Mouse (Mus musculus): ENCODE measurements around the gene Zbtb24. TPM values are rescaled to one million over a fixed set of nuclear protein-coding genes. Genes with fewer than 3 reads are reported as not detected.

Zbtb24 gene
- polyA plus RNA-seq, 1 experiment from 2014 or later: 21.0 TPM

DNA sequence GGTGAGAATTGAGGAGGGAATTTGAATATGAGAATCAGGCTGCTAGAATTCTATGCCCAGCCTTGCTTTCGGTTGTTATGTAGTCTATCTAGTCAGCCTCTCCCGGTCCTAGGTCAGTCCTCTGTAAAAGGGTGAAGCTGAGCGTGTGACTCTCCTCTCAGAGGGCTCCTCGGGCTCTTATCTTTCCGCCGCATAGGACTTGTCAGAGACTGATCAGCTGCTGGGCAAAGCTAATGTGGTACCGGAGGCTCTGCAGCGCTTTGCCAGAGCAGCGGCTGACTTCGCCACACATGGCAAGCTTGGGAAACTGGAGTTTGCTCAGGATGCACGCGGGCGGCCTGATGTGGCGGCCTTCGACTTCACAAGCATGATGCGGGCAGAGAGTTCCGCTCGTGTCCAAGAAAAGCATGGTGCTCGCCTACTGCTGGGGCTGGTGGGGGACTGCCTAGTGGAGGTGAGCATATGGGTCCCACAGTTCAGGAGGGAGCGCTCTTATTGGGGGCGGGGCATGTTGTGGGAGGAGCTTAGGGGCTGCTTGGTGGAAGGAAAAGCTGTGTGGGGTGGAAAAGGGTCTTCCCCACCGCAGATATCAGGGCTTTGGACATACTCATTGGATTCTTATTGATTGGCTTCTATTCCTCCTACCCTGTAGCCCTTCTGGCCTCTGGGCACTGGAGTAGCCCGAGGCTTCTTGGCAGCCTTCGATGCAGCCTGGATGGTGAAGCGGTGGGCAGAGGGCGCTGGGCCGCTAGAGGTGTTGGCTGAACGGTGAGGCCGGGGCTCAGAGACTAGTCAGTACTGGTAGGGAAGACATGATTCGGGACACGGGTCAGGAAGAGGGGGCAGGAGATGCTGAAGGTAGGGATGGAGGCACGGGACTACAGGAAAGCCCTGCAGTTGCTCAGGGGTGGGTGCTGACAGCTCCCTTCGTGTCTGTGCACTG is 31.0 kb downstream of the Zbtb24 start:
- H3K9me3 ChIP-seq (ENCODE audit: control insufficient read depth, low read length): no peaks in the 10 kb centered on the region
- H3K4me2 ChIP-seq (ENCODE audit: low read depth, low read length, severe bottlenecking): no peak overlapping the region
- WGBS: 76% methylated on average over 33 of the region's 33 CpGs
- DNase-seq (ENCODE audit: low spot score) (no peak), ATAC-seq (replicated peaks; ENCODE audit: low FRiP score) (no peak)
- peaks cover 5% of the 10 kb centered on the region; the same call in 1 of the 2 replicates for H3K4me1 ChIP-seq (replicated peaks; ENCODE audit: control insufficient read depth, insufficient read depth, low read length)
- no peak overlapping the region for H3K4me3 ChIP-seq (ENCODE audit: low read depth, low read length)
- H3K9ac ChIP-seq (ENCODE audit: low read length): no peak overlapping the region
- H3K27me3 ChIP-seq (ENCODE audit: control insufficient read depth, insufficient read depth, low read length): no peaks in the 10 kb centered on the region
- H3K36me3 ChIP-seq (ENCODE audit: control insufficient read depth, insufficient read depth, low read length): no peaks in the 10 kb centered on the region; the same call in 1 of the 2 replicates
- no peak overlapping the region for H3K27ac ChIP-seq (ENCODE audit: low read depth, low read length)

GRCm38 (mm10) chr10:41482446-41482845 is 32.3 kb downstream of the Zbtb24 start:
- H3K4me2 ChIP-seq (ENCODE audit: low read depth, low read length, severe bottlenecking): no peak overlapping the region
- no peaks in the 10 kb centered on the region for H3K27me3 ChIP-seq (ENCODE audit: control insufficient read depth, insufficient read depth, low read length)
- no peak overlapping the region for H3K9ac ChIP-seq (ENCODE audit: low read length)
- H3K27ac ChIP-seq (ENCODE audit: low read depth, low read length): no peak overlapping the region
- ATAC-seq (replicated peaks; ENCODE audit: low FRiP score): no peak
- WGBS: 86% methylated on average over 7 of the region's 7 CpGs
- no peak for DNase-seq (ENCODE audit: low spot score)
- H3K36me3 ChIP-seq (ENCODE audit: control insufficient read depth, insufficient read depth, low read length): no peaks in the 10 kb centered on the region; the same call in 1 of the 2 replicates
- no peak overlapping the region for H3K4me3 ChIP-seq (ENCODE audit: low read depth, low read length)
- H3K9me3 ChIP-seq (ENCODE audit: control insufficient read depth, low read length): no peaks in the 10 kb centered on the region
- H3K4me1 ChIP-seq (replicated peaks; ENCODE audit: control insufficient read depth, insufficient read depth, low read length): peaks cover 3% of the 10 kb centered on the region; the same call in 1 of the 2 replicates

- H3K4me3 ChIP-seq (ENCODE audit: low read depth, low read length): no peak overlapping the region
- no peaks in the 10 kb centered on the region; the same call in 1 of the 2 replicates for H3K36me3 ChIP-seq (ENCODE audit: control insufficient read depth, insufficient read depth, low read length)
- no peak overlapping the region for H3K9ac ChIP-seq (ENCODE audit: low read length)
- ATAC-seq (replicated peaks; ENCODE audit: low FRiP score) (no peak), DNase-seq (ENCODE audit: low spot score) (no peak)
- WGBS: 94% methylated on average over 16 of the region's 16 CpGs
- no peak overlapping the region for H3K4me2 ChIP-seq (ENCODE audit: low read depth, low read length, severe bottlenecking)
- no peak overlapping the region for H3K27ac ChIP-seq (ENCODE audit: low read depth, low read length)
- no peaks in the 10 kb centered on the region for H3K27me3 ChIP-seq (ENCODE audit: control insufficient read depth, insufficient read depth, low read length)
- no peaks in the 10 kb centered on the region for H3K9me3 ChIP-seq (ENCODE audit: control insufficient read depth, low read length)
- H3K4me1 ChIP-seq (replicated peaks; ENCODE audit: control insufficient read depth, insufficient read depth, low read length): 0 out of 2 replicates have a peak, but pooled peaks cover 10% of the 10 kb centered on the region
These were observed 35.6 kb downstream of the Zbtb24 start for GRCm38 (mm10) chr10:41485778-41486177.

DNA sequence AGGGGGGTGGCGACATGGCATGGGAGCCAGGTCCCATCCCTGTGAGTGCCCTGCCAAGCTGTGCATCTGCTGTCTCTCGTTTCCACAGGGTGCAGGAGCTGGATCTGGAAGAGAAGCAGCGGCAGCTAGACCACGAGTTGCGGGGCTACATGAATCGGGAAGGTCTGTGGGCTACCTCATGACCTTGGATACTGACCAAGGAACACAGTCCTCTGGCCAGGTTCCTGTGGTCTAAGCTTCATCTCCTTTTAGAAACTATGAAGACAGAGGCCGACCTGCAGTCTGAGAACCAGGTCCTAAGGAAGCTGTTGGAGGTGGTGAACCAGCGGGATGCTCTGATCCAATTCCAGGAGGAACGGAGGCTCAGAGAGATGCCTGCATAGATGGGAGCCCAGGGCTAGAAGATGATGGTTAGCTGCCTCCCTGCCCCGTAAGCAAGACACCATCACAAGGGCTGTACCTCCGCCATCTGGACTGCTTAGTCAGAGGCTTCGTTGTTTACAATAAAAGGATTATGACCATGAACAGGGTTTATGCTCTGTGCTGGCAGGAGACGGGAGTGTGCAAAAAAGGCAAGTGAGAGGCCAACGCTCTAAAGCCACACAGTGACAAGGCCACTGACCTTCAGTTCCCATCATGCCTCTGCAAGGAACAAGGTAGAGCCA is 36.5 kb downstream of the Zbtb24 start:
- WGBS: 84% methylated on average over 14 of the region's 14 CpGs

DNA sequence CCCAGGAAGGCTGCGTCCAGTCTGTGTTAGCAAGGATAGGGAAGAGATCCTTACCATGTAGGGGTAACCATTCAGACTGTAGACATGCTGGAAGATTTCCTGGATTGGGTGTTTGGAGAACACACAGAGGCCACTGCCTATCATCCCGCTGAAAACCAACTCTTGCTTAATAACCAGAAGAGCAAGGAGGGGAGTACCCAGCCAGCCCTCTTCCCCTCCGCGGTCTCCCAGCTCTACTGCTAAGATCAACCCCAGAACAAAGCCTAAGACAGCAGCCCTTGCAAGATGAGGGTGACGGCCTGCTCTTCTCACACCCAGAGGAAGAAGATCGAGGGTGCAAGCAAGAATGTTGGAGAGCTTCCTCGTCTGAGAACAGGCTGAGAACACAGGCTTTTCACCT is 38.7 kb downstream of the Zbtb24 start:
- no peaks in the 10 kb centered on the region for H3K27me3 ChIP-seq (ENCODE audit: control insufficient read depth, insufficient read depth, low read length)
- no peaks in the 10 kb centered on the region; the same call in 1 of the 2 replicates for H3K36me3 ChIP-seq (ENCODE audit: control insufficient read depth, insufficient read depth, low read length)
- 59% methylated on average over 7 of the region's 7 CpGs for WGBS
- H3K4me1 ChIP-seq (replicated peaks; ENCODE audit: control insufficient read depth, insufficient read depth, low read length): 0 out of 2 replicates have a peak, but pooled peaks cover 10% of the 10 kb centered on the region
- H3K9me3 ChIP-seq (ENCODE audit: control insufficient read depth, low read length): no peaks in the 10 kb centered on the region
- H3K4me3 ChIP-seq (ENCODE audit: low read depth, low read length): peak overlapping the region; percentile 56
- ATAC-seq (replicated peaks; ENCODE audit: low FRiP score): no peak
- no peak overlapping the region for H3K27ac ChIP-seq (ENCODE audit: low read depth, low read length)
- H3K4me2 ChIP-seq (ENCODE audit: low read depth, low read length, severe bottlenecking): peak overlapping the region; percentile 86
- H3K9ac ChIP-seq (ENCODE audit: low read length): peak overlapping the region; percentile 78
- no peak for DNase-seq (ENCODE audit: low spot score)

More for the DNA sequence above, 36.5 kb downstream of the Zbtb24 start:
- ATAC-seq (replicated peaks; ENCODE audit: low FRiP score) (no peak), DNase-seq (ENCODE audit: low spot score) (no peak)
- Histone ChIP-seq H3K9ac (ENCODE audit: low read length) (no peak overlapping the region), H3K27ac (ENCODE audit: low read depth, low read length) (no peak overlapping the region), H3K4me2 (ENCODE audit: low read depth, low read length, severe bottlenecking) (no peak overlapping the region), H3K27me3 (ENCODE audit: control insufficient read depth, insufficient read depth, low read length) (no peaks in the 10 kb centered on the region), H3K4me3 (ENCODE audit: low read depth, low read length) (no peak overlapping the region), H3K9me3 (ENCODE audit: control insufficient read depth, low read length) (no peaks in the 10 kb centered on the region), H3K36me3 (ENCODE audit: control insufficient read depth, insufficient read depth, low read length) (no peaks in the 10 kb centered on the region; the same call in 1 of the 2 replicates), H3K4me1 (replicated peaks; ENCODE audit: control insufficient read depth, insufficient read depth, low read length) (0 out of 2 replicates have a peak, but pooled peaks cover 10% of the 10 kb centered on the region)

GRCm38 (mm10) chr10:41489294-41489693 is 39.1 kb downstream of the Zbtb24 start:
- Histone ChIP-seq H3K9ac (ENCODE audit: low read length) (peak overlapping the region; percentile 78), H3K4me3 (ENCODE audit: low read depth, low read length) (peak overlapping the region; percentile 56), H3K27me3 (ENCODE audit: control insufficient read depth, insufficient read depth, low read length) (no peaks in the 10 kb centered on the region), H3K27ac (ENCODE audit: low read depth, low read length) (no peak overlapping the region), H3K4me2 (ENCODE audit: low read depth, low read length, severe bottlenecking) (peak overlapping the region; percentile 86), H3K36me3 (ENCODE audit: control insufficient read depth, insufficient read depth, low read length) (no peaks in the 10 kb centered on the region; the same call in 1 of the 2 replicates), H3K4me1 (replicated peaks; ENCODE audit: control insufficient read depth, insufficient read depth, low read length) (0 out of 2 replicates have a peak, but pooled peaks cover 10% of the 10 kb centered on the region), H3K9me3 (ENCODE audit: control insufficient read depth, low read length) (no peaks in the 10 kb centered on the region)
- ATAC-seq (replicated peaks; ENCODE audit: low FRiP score): no peak
- 40% methylated on average over 8 of the region's 8 CpGs for WGBS
- DNase-seq (ENCODE audit: low spot score): no peak

GRCm38 (mm10) chr10:41489708-41490517 is 39.7 kb downstream of the Zbtb24 start, which contains the start of the genes Smpd2 and Ppil6:
Gene Smpd2 (minus strand): TSS chr10:41490369.
Gene Ppil6 (plus strand): TSS chr10:41490439.
- 0 out of 2 replicates have a peak, but pooled peaks cover 10% of the 10 kb centered on the region for H3K4me1 ChIP-seq (replicated peaks; ENCODE audit: control insufficient read depth, insufficient read depth, low read length)
- peak; percentile 98 for ATAC-seq (replicated peaks; ENCODE audit: low FRiP score)

GRCm38 (mm10) chr10:41490518-41490873 is 40.3 kb downstream of the Zbtb24 start:
- peak overlapping the region; percentile 78 for H3K9ac ChIP-seq (ENCODE audit: low read length)
- WGBS: 0% methylated on average over 29 of the region's 29 CpGs

More at GRCm38 (mm10) chr10:41489708-41490517, 39.7 kb downstream of the Zbtb24 start, which contains the start of the genes Smpd2 and Ppil6:
- Histone ChIP-seq H3K9ac (ENCODE audit: low read length) (peak within 1 kb of the TSS; percentile 78), H3K27ac (ENCODE audit: low read depth, low read length) (no peak within 1 kb of the TSS), H3K9me3 (ENCODE audit: control insufficient read depth, low read length) (no peaks in the 10 kb centered on the region), H3K36me3 (ENCODE audit: control insufficient read depth, insufficient read depth, low read length) (no peaks in the 10 kb centered on the region; the same call in 1 of the 2 replicates), H3K4me2 (ENCODE audit: low read depth, low read length, severe bottlenecking) (peak within 1 kb of the TSS; percentile 86), H3K27me3 (ENCODE audit: control insufficient read depth, insufficient read depth, low read length) (no peaks in the 10 kb centered on the region), H3K4me3 (ENCODE audit: low read depth, low read length) (peak within 1 kb of the TSS; percentile 56)
- DNase-seq (ENCODE audit: low spot score): peak; percentile 98
- WGBS: under 1% methylated on average over 50 of the region's 50 CpGs

More at GRCm38 (mm10) chr10:41490518-41490873, 40.3 kb downstream of the Zbtb24 start:
- no peak for ATAC-seq (replicated peaks; ENCODE audit: low FRiP score)
- H3K4me2 ChIP-seq (ENCODE audit: low read depth, low read length, severe bottlenecking): peak overlapping the region; percentile 86
- H3K27me3 ChIP-seq (ENCODE audit: control insufficient read depth, insufficient read depth, low read length): no peaks in the 10 kb centered on the region
- no peak for DNase-seq (ENCODE audit: low spot score)
- no peaks in the 10 kb centered on the region for H3K9me3 ChIP-seq (ENCODE audit: control insufficient read depth, low read length)
- H3K27ac ChIP-seq (ENCODE audit: low read depth, low read length): no peak overlapping the region
- H3K4me1 ChIP-seq (replicated peaks; ENCODE audit: control insufficient read depth, insufficient read depth, low read length): 0 out of 2 replicates have a peak, but pooled peaks cover 10% of the 10 kb centered on the region
- H3K36me3 ChIP-seq (ENCODE audit: control insufficient read depth, insufficient read depth, low read length): no peaks in the 10 kb centered on the region; the same call in 1 of the 2 replicates
- H3K4me3 ChIP-seq (ENCODE audit: low read depth, low read length): peak overlapping the region; percentile 56

All from forebrain, embryonic 11.5 days (tissue).